Mouse (Mus musculus): Measurements from ENCODE around the gene Gm3187. TPM values are rescaled to one million over a fixed set of nuclear protein-coding genes. Genes with fewer than 3 reads are reported as not detected.

The Gm3187 gene
- not detected for polyA plus RNA-seq (2014; fragmentation: Illumina TruSeq; extraction: RNeasy Lipid Tissue Mini Kit (QIAGEN cat#74804); ENCODE audit: low read depth, low replicate concordance)

GRCm38 (mm10) chr14:5483907-5484306, at the start of gene Gm3187:
TSS of gene Gm3187 (plus strand) at chr14:5484207.

GRCm38 (mm10) chr14:5455367-5455766, 28.6 kb upstream of the Gm3187 start, which contains the start of gene Gm3194:
TSS of gene Gm3194 (minus strand) at chr14:5455467.

GRCm38 (mm10) chr14:5477730-5478129, 6.3 kb upstream of the Gm3187 start, which contains the start of gene Gm8246:
TSS of gene Gm8246 (minus strand) at chr14:5477830.

GRCm38 (mm10) chr14:5501374-5501773, 17.4 kb downstream of the Gm3187 start, which contains the start of gene Gm3488:
TSS of gene Gm3488 (plus strand) at chr14:5501674.

GRCm38 (mm10) chr14:5538196-5538595, 54.2 kb downstream of the Gm3187 start, which contains the start of gene Gm3532:
TSS of gene Gm3532 (plus strand) at chr14:5538496.

Other genes starting within 250 kb of the Gm3187 start
- gene Gm3526, start 223.6 kb upstream of the Gm3187 start, polyA plus RNA-seq (2014; fragmentation: Illumina TruSeq; extraction: RNeasy Lipid Tissue Mini Kit (QIAGEN cat#74804); ENCODE audit: low read depth, low replicate concordance), result 2.9 TPM
- gene Gm3542, start 149.3 kb upstream of the Gm3187 start, polyA plus RNA-seq (2014; fragmentation: Illumina TruSeq; extraction: RNeasy Lipid Tissue Mini Kit (QIAGEN cat#74804); ENCODE audit: low read depth, low replicate concordance), result 4.6 TPM
- gene Gm3500, start 95.2 kb upstream of the Gm3187 start, polyA plus RNA-seq (2014; fragmentation: Illumina TruSeq; extraction: RNeasy Lipid Tissue Mini Kit (QIAGEN cat#74804); ENCODE audit: low read depth, low replicate concordance), result 3.4 TPM
- gene Gm3194, start 28.7 kb upstream of the Gm3187 start, polyA plus RNA-seq (2014; fragmentation: Illumina TruSeq; extraction: RNeasy Lipid Tissue Mini Kit (QIAGEN cat#74804); ENCODE audit: low read depth, low replicate concordance), result 3.1 TPM
- 22.0 TPM for gene Gm8246, start 6.4 kb upstream of the Gm3187 start, polyA plus RNA-seq (2014; fragmentation: Illumina TruSeq; extraction: RNeasy Lipid Tissue Mini Kit (QIAGEN cat#74804); ENCODE audit: low read depth, low replicate concordance)
- 6.7 TPM for gene Gm3488, start 17.5 kb downstream of the Gm3187 start, polyA plus RNA-seq (2014; fragmentation: Illumina TruSeq; extraction: RNeasy Lipid Tissue Mini Kit (QIAGEN cat#74804); ENCODE audit: low read depth, low replicate concordance)
- not detected for gene Gm3532, start 54.3 kb downstream of the Gm3187 start, polyA plus RNA-seq (2014; fragmentation: Illumina TruSeq; extraction: RNeasy Lipid Tissue Mini Kit (QIAGEN cat#74804); ENCODE audit: low read depth, low replicate concordance)
- gene Gm8265, start 148.8 kb downstream of the Gm3187 start, polyA plus RNA-seq (2014; fragmentation: Illumina TruSeq; extraction: RNeasy Lipid Tissue Mini Kit (QIAGEN cat#74804); ENCODE audit: low read depth, low replicate concordance), result 4.2 TPM
- 4.6 TPM for gene Gm9603, start 203.2 kb downstream of the Gm3187 start, polyA plus RNA-seq (2014; fragmentation: Illumina TruSeq; extraction: RNeasy Lipid Tissue Mini Kit (QIAGEN cat#74804); ENCODE audit: low read depth, low replicate concordance)

All from testis, adult 10 weeks (tissue).